Mouse (Mus musculus) kidney, postnatal 0 days (tissue): ENCODE results near the gene Ruvbl1. TPM values are rescaled to one million over a fixed set of nuclear protein-coding genes. Genes with fewer than 3 reads are reported as not detected.

Source experiments
- ATAC-seq: fragments of 200-750 bp; cut with Nextera tagmentation; replicated peaks from 2 replicates; pipeline ENCODE4 v1.8.0; 2017; ENCODE audit warnings: low read depth, moderate number of reproducible peaks, moderate TSS enrichment, moderate library complexity; ENCODE audit not compliant: low FRiP score
- DNase-seq: peaks from one replicate; pipeline ENCODE4 v3.0.0-alpha.2; 2016; ENCODE audit warnings: low spot score
- H3K27ac ChIP-seq: fragments of 300-500 bp; sonication (generic); 2 replicates; pipeline ENCODE4 v1.5.1; 2014; ENCODE audit warnings: mild to moderate bottlenecking
- H3K27me3 ChIP-seq: fragments of 300-500 bp; sonication (generic); 2 replicates; pipeline ENCODE4 v1.6.1; 2014; ENCODE audit warnings: low read length, mixed read lengths; ENCODE audit not compliant: insufficient read depth
- H3K36me3 ChIP-seq: fragments of 300-500 bp; sonication (generic); 2 replicates; pipeline ENCODE4 v1.6.1; 2014; ENCODE audit warnings: low read length, mixed read lengths; ENCODE audit not compliant: insufficient read depth
- H3K4me1 ChIP-seq: fragments of 300-500 bp; sonication (generic); replicated peaks from 2 replicates; pipeline ENCODE4 v1.6.1; 2014; ENCODE audit warnings: antibody characterized with exemption, low read length, mixed read lengths; ENCODE audit not compliant: insufficient read depth
- H3K4me2 ChIP-seq: fragments of 300-500 bp; sonication (generic); 2 replicates; pipeline ENCODE4 v1.6.1; 2014; ENCODE audit warnings: mild to moderate bottlenecking, low read length, moderate library complexity, mixed read lengths
- H3K4me3 ChIP-seq: fragments of 300-500 bp; sonication (generic); replicated peaks from 2 replicates; pipeline ENCODE4 v1.5.1; 2014; ENCODE audit warnings: low read depth, low read length
- H3K9ac ChIP-seq: fragments of 300-500 bp; sonication (generic); 2 replicates; pipeline ENCODE4 v1.6.1; 2014; ENCODE audit warnings: low read depth, low read length
- H3K9me3 ChIP-seq: fragments of 300-500 bp; sonication (generic); replicated peaks from 2 replicates; pipeline ENCODE4 v1.6.1; 2016; ENCODE audit warnings: low read length, inconsistent platforms, mixed read lengths
- CTCF ChIP-seq: IDR thresholded peaks from 2 replicates; pipeline ENCODE4 v1.5.1; 2016; ENCODE audit warnings: antibody characterized with exemption, low read depth, mild to moderate bottlenecking, moderate library complexity
- WGBS: fragments of 180-500 bp; shearing (Covaris S2); extraction: QIAGEN DNeasy Blood & Tissue Kit; methylation state at CpG from one replicate; pipeline ENCODE4 v1.1.7; 2014; 5-methylcytosine and 5-hydroxymethylcytosine counted together
- polyA plus RNA-seq: library from polyadenylated mRNA; unstranded; fragments of >200 nt; fragmentation: Nextera tagmentation; extraction: Ambion mirVana; gene quantifications from 2 replicates; pipeline ENCODE4 v1.2.1, GENCODE M21; 2015

Ruvbl1 gene
- polyA plus RNA-seq, 1 experiment from 2014 or later: 91.1 TPM

DNA sequence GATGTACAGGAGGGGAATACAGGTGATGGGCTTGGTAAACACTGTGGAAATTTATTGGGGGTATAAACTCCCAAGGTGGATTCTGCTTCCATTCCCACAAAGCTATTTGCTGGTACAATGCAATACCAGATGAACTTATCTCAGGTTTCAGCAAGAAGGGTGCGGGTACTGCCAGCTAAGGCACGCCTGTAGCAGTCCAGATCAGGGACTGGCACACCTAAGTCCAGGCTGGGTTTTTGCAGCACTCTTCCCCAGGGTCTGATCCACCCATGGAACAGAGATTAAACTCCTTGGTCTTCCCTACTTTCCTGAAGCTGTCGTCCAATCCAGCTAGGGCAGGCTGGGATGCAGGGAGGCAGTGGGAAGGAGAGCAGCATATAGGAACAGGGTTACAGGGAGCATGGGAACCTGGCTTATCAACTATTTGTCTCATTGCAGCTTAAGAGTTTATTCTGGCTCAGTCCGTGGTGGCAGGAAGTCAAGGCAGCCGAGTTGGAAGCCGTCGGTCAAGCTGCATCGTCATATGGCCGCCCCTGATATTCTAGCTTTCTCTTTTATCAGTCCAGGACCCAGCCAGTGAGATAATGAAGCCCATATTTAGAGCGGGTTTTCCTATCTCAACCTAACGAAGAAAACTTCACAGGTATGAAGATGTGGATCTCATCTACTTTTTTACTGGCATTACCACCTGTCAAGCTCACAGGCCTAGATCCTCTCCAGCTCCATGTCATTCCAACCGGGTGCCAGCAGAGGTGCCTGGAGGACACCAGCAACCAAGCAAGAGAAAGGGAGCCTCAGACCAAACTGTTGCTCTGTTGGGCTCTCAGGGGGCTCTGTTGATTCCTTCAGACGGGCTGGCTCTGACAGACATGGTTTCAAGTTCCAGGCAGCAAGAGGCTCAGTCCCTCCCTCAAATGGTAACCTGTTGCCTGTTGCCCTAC, 37.1 kb downstream of the Ruvbl1 start:
- whole genome bisulfite sequencing: 67% methylated on average over 13 of the region's 13 CpGs
- H3K27ac ChIP-seq: 0 out of 2 replicates have a peak overlapping the region, but pooled peaks have one; percentile 19
- ATAC-seq: no peak

DNA sequence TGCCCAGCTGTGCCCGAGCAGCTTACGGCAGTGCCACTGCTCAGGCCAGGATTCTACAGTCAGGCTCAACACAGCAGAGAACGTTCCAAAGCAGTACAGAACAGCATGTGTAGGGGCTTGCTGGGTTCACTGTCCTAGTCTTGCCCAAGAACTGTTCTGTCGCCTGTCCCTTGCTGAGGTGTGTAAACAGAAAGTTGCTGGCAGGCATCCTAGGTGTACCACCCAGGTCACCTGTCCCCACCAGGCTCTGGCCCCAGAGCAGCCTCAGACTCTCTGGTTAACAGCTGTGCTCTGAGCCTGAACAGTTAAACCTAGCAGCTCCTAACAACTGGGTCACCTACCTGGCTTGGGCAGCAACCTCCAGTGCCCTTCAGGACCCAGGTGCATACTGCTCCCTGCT, 37.8 kb downstream of the Ruvbl1 start:
- Histone ChIP-seq H3K9ac (no peak overlapping the region), H3K4me1 (no peaks in the 10 kb centered on the region), H3K9me3 (no peaks in the 10 kb centered on the region), H3K27me3 (no peaks in the 10 kb centered on the region), H3K4me2 (no peak overlapping the region), H3K27ac (no peak overlapping the region), H3K4me3 (no peak overlapping the region), H3K36me3 (peaks cover 51% of the 10 kb centered on the region)
- ATAC-seq: no peak
- WGBS: 82% methylated on average over 4 of the region's 4 CpGs
- no peak for DNase-seq
- TF ChIP-seq CTCF: no peak

More for the DNA sequence above, 37.1 kb downstream of the Ruvbl1 start:
- Histone ChIP-seq H3K4me1 (no peaks in the 10 kb centered on the region), H3K36me3 (peaks cover 50% of the 10 kb centered on the region), H3K9me3 (no peaks in the 10 kb centered on the region), H3K27me3 (no peaks in the 10 kb centered on the region), H3K4me3 (no peak overlapping the region), H3K9ac (no peak overlapping the region), H3K4me2 (no peak overlapping the region)
- DNase-seq: no peak
- 0 out of 2 replicates have a peak, but pooled peaks have one; percentile 5 for TF ChIP-seq CTCF

DNA sequence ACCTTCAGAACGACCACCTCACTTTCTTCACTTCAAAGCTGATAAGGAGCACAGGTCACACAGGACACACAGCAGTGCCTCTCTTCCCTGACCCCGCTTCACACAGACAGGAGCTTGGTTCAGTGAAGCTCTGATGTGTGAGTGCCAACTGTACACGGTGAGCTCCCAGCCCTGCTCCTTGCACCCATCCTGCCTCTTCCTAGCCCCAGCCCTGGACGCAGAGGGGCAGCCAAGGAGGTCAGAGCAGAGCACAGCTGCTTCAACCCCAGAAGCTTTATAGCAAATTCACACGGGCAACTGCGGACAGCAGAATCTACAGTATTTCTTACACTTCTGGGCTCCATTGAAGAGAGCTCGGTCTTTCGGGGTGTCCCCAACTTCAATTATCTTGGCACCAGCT, 48.8 kb downstream of the Ruvbl1 start:
- DNase-seq (no peak), ATAC-seq (no peak)
- no peak for TF ChIP-seq CTCF
- H3K27ac ChIP-seq: no peak overlapping the region
- no peak overlapping the region for H3K4me2 ChIP-seq
- no peaks in the 10 kb centered on the region for H3K9me3 ChIP-seq
- H3K4me1 ChIP-seq: peaks cover 10% of the 10 kb centered on the region; the same call in 1 of the 2 replicates
- 95% methylated on average over 8 of the region's 8 CpGs for WGBS
- no peak overlapping the region for H3K4me3 ChIP-seq
- H3K27me3 ChIP-seq: no peaks in the 10 kb centered on the region
- no peak overlapping the region for H3K9ac ChIP-seq
- peaks cover 62% of the 10 kb centered on the region for H3K36me3 ChIP-seq

DNA sequence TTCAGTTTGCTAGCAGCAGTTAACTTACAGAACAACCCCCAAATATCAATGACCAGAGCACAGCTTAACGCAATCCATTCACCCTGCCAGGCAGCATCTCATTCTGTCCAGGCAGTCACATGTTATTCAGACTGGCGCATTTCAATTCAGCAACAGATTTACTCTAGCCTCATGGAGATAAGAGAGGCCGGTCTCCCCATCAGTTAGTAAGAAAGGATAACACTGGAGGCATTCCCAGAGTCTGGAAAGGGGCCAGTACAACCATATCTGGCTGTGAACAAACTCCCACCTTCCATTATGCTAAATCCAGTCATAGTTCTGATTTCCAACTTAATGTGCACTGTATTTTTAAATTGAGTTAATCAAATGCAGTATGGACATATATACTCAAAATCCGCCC, 49.3 kb downstream of the Ruvbl1 start:
- Histone ChIP-seq H3K4me1 (peaks cover 10% of the 10 kb centered on the region; the same call in 1 of the 2 replicates), H3K36me3 (peaks cover 60% of the 10 kb centered on the region), H3K27me3 (no peaks in the 10 kb centered on the region), H3K9ac (no peak overlapping the region), H3K4me3 (no peak overlapping the region), H3K9me3 (no peaks in the 10 kb centered on the region), H3K4me2 (no peak overlapping the region), H3K27ac (no peak overlapping the region)
- DNase-seq: no peak
- ATAC-seq: no peak
- no peak for TF ChIP-seq CTCF
- 83% methylated on average over 4 of the region's 4 CpGs for WGBS

DNA sequence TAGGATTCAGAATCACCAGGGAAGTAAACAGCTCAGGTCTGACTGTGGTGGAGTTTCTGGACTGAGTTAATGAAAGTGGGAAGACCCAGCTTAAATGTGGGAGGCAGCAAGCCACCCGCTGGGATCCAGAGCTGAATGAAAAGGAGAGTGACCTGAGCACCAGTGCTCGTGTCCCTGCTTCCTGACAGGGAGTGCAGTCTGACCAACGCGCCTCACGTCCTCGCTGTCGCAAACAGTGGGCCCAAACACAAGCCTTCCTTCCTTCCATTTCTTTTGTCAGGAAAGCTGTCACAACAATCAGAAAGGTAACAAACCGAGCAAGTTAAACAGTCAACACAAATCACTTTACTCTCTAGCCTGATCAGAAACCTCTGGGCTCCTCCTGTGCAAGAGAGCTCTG, 50.8 kb downstream of the Ruvbl1 start:
- 0 out of 2 replicates have a peak overlapping the region, but pooled peaks have one; percentile 23 for H3K9ac ChIP-seq
- no peak overlapping the region for H3K27ac ChIP-seq
- no peaks in the 10 kb centered on the region for H3K27me3 ChIP-seq
- DNase-seq (no peak), ATAC-seq (no peak)
- H3K4me2 ChIP-seq: no peak overlapping the region
- H3K36me3 ChIP-seq: peaks cover 45% of the 10 kb centered on the region
- H3K9me3 ChIP-seq: no peaks in the 10 kb centered on the region
- H3K4me3 ChIP-seq: no peak overlapping the region
- WGBS: 74% methylated on average over 8 of the region's 8 CpGs
- TF ChIP-seq CTCF: no peak
- peaks cover 10% of the 10 kb centered on the region; the same call in 1 of the 2 replicates for H3K4me1 ChIP-seq

DNA sequence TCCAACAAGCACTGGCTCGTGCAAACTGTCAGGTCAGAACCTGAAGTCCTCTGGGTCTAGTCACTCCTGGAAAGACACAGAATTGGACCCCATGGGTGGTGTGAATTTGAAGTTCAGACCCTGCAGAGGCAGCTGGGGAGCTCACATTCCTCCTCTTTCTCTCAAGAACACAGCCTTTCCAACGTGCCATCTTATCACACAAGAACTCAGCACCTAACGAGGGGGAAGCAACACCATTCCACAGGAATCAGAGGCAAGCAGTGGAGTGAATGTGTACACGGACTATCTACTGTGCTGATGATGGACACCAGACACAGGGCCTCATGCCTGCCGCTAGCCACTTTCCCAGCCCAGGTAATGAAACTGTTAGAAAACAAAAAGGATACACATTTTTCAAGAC, 51.5 kb downstream of the Ruvbl1 start:
- Histone ChIP-seq H3K9ac (0 out of 2 replicates have a peak overlapping the region, but pooled peaks have one; percentile 27), H3K36me3 (peaks cover 38% of the 10 kb centered on the region; the same call in 1 of the 2 replicates), H3K4me3 (peak overlapping the region; percentile 21; the same call in 1 of the 2 replicates), H3K4me1 (peaks cover 10% of the 10 kb centered on the region; the same call in 1 of the 2 replicates), H3K27ac (no peak overlapping the region), H3K27me3 (no peaks in the 10 kb centered on the region), H3K9me3 (no peaks in the 10 kb centered on the region), H3K4me2 (peak overlapping the region; percentile 63)
- DNase-seq: no peak
- no peak for ATAC-seq
- no peak for TF ChIP-seq CTCF
- 62% methylated on average over 5 of the region's 5 CpGs for WGBS
